Mouse (Mus musculus) thymus, adult 2 months (tissue): ENCODE measurements at regions not wholly inside any gene's neighbourhood (a gene's known extent, or its start where the extent isn't known, plus 50 kb on each side); places are given as distances from the start of the nearest gene placed in this dataset.

Source experiments
- CTCF ChIP-seq: fragments of 200-500 bp; IDR thresholded peaks from 2 replicates; pipeline ENCODE4 v1.5.1; 2012; ENCODE audit warnings: mild to moderate bottlenecking, control low read depth, low read length, moderate library complexity, borderline replicate concordance; ENCODE audit not compliant: control insufficient read depth, poor library complexity, insufficient read depth; ENCODE audit errors: extremely low read depth
- POLR2A ChIP-seq: fragments of 200-500 bp; IDR thresholded peaks from 2 replicates; pipeline ENCODE4 v1.6.1; 2012; ENCODE audit warnings: mild to moderate bottlenecking, low read length, control low read depth, moderate library complexity; ENCODE audit not compliant: control insufficient read depth, poor library complexity, insufficient read depth; ENCODE audit errors: extremely low read depth

DNA sequence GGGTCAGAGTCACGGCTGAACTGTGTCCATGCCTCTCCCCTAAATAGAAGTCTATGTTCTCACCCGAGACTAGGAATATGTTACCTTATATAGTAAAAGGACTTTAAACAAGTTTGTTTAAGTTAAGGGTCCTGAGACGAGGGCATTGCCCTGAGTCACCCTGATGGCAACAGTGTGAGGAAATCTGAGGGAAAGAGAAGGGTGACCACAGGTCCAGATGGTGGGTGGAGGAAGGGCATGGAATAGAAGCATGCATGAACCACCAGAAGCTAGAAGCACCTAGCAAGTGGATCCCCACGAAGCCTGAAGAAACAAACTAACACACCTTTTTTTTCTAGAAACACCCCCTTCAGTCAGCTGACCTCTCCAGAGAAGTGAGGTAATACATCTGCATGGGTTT, 536.9 kb upstream of the Lrrc6 start:
- no peak for TF ChIP-seq CTCF
- no peak for TF ChIP-seq POLR2A
